ENCODE assay signal across 22 mouse cellular contexts in genomic region chr16:97912873-97913272, GRCm38 (mm10). TPM values are rescaled to one million over a fixed set of nuclear protein-coding genes. Genes with fewer than 3 reads are reported as not detected.
DNase-seq lines count a peak whose midpoint lies in the region; TF ChIP-seq lines count a peak whose summit lies in the region.
"Had no signal": no experiment of that assay in that cellular context is flagged by ENCODE, and none has a peak within 500 bp of the region (broad histone marks: within the 10 kb centered on the region; RNA-seq: fewer than 3 reads in every experiment).

No protein-coding gene starts in this region.

- peak overlapping the region; percentile 99; the same call in 1 of the 2 replicates for H3K27ac ChIP-seq in gastrocnemius, adult 2 months
- H3K27ac ChIP-seq in kidney, adult 2 months (ENCODE audit: insufficient read depth, low read depth, low read length) = no peak overlapping the region
- H3K27ac ChIP-seq in liver, adult 2 months (replicated peaks; ENCODE audit: insufficient read depth, low read depth, low read length) = 0 out of 2 replicates have a peak overlapping the region, but pooled peaks have one; percentile 26
- H3K27ac ChIP-seq: embryonic facial prominence, embryonic 10.5 days; embryonic facial prominence, embryonic 13.5 days; forebrain, embryonic 12.5 days; forebrain, embryonic 15.5 days; hindbrain, embryonic 12.5 days; hindbrain, embryonic 15.5 days had no signal

- H3K9ac ChIP-seq in liver, adult 2 months (ENCODE audit: low read depth, low read length) = no peak overlapping the region
- H3K9ac ChIP-seq: embryonic facial prominence, embryonic 13.5 days; forebrain, embryonic 12.5 days; forebrain, embryonic 15.5 days; hindbrain, embryonic 12.5 days; hindbrain, embryonic 15.5 days had no signal

- no peaks in the 10 kb centered on the region for H3K36me3 ChIP-seq in kidney, adult 2 months (ENCODE audit: control insufficient read depth, insufficient read depth, low read length)
- peaks cover 28% of the 10 kb centered on the region for H3K36me3 ChIP-seq in liver, adult 2 months (ENCODE audit: control insufficient read depth, insufficient read depth, low read length)
- H3K36me3 ChIP-seq: embryonic facial prominence, embryonic 10.5 days; forebrain, embryonic 12.5 days; forebrain, embryonic 15.5 days; hindbrain, embryonic 12.5 days had no signal

- peaks cover 43% of the 10 kb centered on the region for H3K79me2 ChIP-seq in liver, adult 2 months (ENCODE audit: control insufficient read depth, insufficient read depth, low read length)

- peaks cover 7% of the 10 kb centered on the region; the same call in 1 of the 2 replicates for H3K4me1 ChIP-seq in kidney, adult 2 months (ENCODE audit: control insufficient read depth, insufficient read depth, low read length)
- H3K4me1 ChIP-seq in liver, adult 2 months (ENCODE audit: control insufficient read depth, insufficient read depth, low read length) = peaks cover 35% of the 10 kb centered on the region
- H3K4me1 ChIP-seq: embryonic facial prominence, embryonic 10.5 days; embryonic facial prominence, embryonic 13.5 days; forebrain, embryonic 12.5 days; forebrain, embryonic 15.5 days; hindbrain, embryonic 12.5 days; hindbrain, embryonic 15.5 days had no signal

- DNase-seq in gastrocnemius, adult 2 months = peak; percentile 15
- DNase-seq in gastrocnemius, postnatal 25 days = no peak
- DNase-seq in kidney, adult 2 months = peak; percentile 60
- DNase-seq in kidney, postnatal 4 days = no peak
- DNase-seq in liver, adult 2 months (ENCODE audit: extremely low read depth, low read depth, low spot score) = no peak
- DNase-seq in liver = no peak
- DNase-seq: adrenal gland, adult 8-10 months; adrenal gland, postnatal 25 days; cerebellum, adult 11-12 months; cerebellum, adult 8-10 months; cerebellum, postnatal 10 days; cerebellum, postnatal 36 days; embryo, embryonic 11 days; gastrocnemius, postnatal 10 days; heart, adult 11 months had no signal

- intact Hi-C loops in gastrocnemius, adult 2 months (cut with DNase I) = no loop called here

- no peaks in the 10 kb centered on the region for H3K27me3 ChIP-seq in kidney, adult 2 months (replicated peaks; ENCODE audit: control insufficient read depth, insufficient read depth, low read length)
- no peaks in the 10 kb centered on the region for H3K27me3 ChIP-seq in liver, adult 2 months (ENCODE audit: control insufficient read depth, insufficient read depth, low read length)
- H3K27me3 ChIP-seq: embryonic facial prominence, embryonic 13.5 days; forebrain, embryonic 12.5 days; forebrain, embryonic 15.5 days; hindbrain, embryonic 12.5 days; hindbrain, embryonic 15.5 days had no signal

- no peak for TF ChIP-seq CTCF in gastrocnemius, adult 2 months (IDR thresholded peaks at IDR 0.05)
- no peak for TF ChIP-seq CTCF in kidney, adult 2 months (conservative IDR thresholded peaks at IDR 0.05; ENCODE audit: insufficient read depth, insufficient read length, low read depth, low read length)
- TF ChIP-seq CTCF in liver, adult 2 months (IDR thresholded peaks at IDR 0.05; ENCODE audit: low read depth, low read length) = no peak

- TF ChIP-seq POLR2A in kidney, adult 2 months (IDR thresholded peaks at IDR 0.05; ENCODE audit: low read depth, low read length) = no peak
- TF ChIP-seq POLR2A in liver, adult 2 months (IDR thresholded peaks at IDR 0.05; ENCODE audit: extremely low read depth, insufficient read depth, low read length) = no peak

- no peak overlapping the region for H3K4me3 ChIP-seq in gastrocnemius, adult 2 months
- no peak overlapping the region for H3K4me3 ChIP-seq in kidney, adult 2 months (ENCODE audit: insufficient read depth, low read depth, low read length)
- no peak overlapping the region for H3K4me3 ChIP-seq in liver, adult 2 months (ENCODE audit: insufficient read depth, low read depth, low read length)
- H3K4me3 ChIP-seq: embryonic facial prominence, embryonic 10.5 days; embryonic facial prominence, embryonic 13.5 days; erythroblast, embryonic 14.5 days; forebrain, embryonic 12.5 days; forebrain, embryonic 15.5 days; hindbrain, embryonic 12.5 days; hindbrain, embryonic 15.5 days had no signal

RNA-seq across cellular contexts. Expression of gene C2cd2, which starts 49.5 kb away (rescaled TPM):
- total RNA-seq in gastrocnemius, adult 2 months (2021) = 100 to 1,000 TPM; 203 to 277 TPM
- total RNA-seq in gastrocnemius, postnatal 25 days (2021) = 100 to 1,000 TPM; 171 to 179 TPM
- 25.6 and 26.0 TPM in 2 replicates for polyA plus RNA-seq in kidney, adult 2 months (2012; rRNA removed)
- 56.7 and 57.1 TPM in 2 replicates for total RNA-seq in liver, adult 2 months (2014; rRNA removed)
- polyA plus RNA-seq in liver, adult 2 months (2012; rRNA removed) = 173 and 183 TPM in 2 replicates

RNA-seq across cellular contexts. Expression of gene Zbtb21, which starts 49.5 kb away (rescaled TPM):
- total RNA-seq in gastrocnemius, adult 2 months (2021) = 1 to 10 TPM; 7.4 to 9.1 TPM
- total RNA-seq in gastrocnemius, postnatal 25 days (2021) = 1 to 10 TPM; 5.1 to 6.9 TPM
- polyA plus RNA-seq in kidney, adult 2 months (2012; rRNA removed) = 11.8 and 11.9 TPM in 2 replicates
- 4.2 and 5.7 TPM in 2 replicates for total RNA-seq in liver, adult 2 months (2014; rRNA removed)
- polyA plus RNA-seq in liver, adult 2 months (2012; rRNA removed) = 7.2 and 8.8 TPM in 2 replicates

Comparison
In these comparisons a context has a peak if more than half of its experiments do, and no peak if none do; other contexts are left out.
1. DNase-seq: peak in gastrocnemius, adult 2 months (single experiment) and kidney, adult 2 months (single experiment); none in gastrocnemius, postnatal 25 days (single experiment), kidney, postnatal 4 days (0 of 2), liver, adult 2 months (single experiment) and liver (single experiment).